Mouse (Mus musculus) layer of hippocampus, postnatal 36 days (tissue): ENCODE results near the gene Mtcl1. TPM values are rescaled to one million over a fixed set of nuclear protein-coding genes. Genes with fewer than 3 reads are reported as not detected.
"Not testable (repeated sequence)": the region's sequence is repeated elsewhere in the genome, so short reads cannot be mapped to it uniquely, and the experiment has no call there.

ENCODE experiments used
- DNase-seq, 2 experiments: peaks; one replicate each; pipeline ENCODE4 v3.0.0; 2022
- total RNA-seq, 2 experiments: library from RNA; stranded (reverse); gene quantifications; 2 replicates each; pipeline ENCODE4 v1.2.3; 2021

The Mtcl1 gene
- total RNA-seq, 2 experiments from 2014 or later, result 39.8 to 42.8 TPM

DNA sequence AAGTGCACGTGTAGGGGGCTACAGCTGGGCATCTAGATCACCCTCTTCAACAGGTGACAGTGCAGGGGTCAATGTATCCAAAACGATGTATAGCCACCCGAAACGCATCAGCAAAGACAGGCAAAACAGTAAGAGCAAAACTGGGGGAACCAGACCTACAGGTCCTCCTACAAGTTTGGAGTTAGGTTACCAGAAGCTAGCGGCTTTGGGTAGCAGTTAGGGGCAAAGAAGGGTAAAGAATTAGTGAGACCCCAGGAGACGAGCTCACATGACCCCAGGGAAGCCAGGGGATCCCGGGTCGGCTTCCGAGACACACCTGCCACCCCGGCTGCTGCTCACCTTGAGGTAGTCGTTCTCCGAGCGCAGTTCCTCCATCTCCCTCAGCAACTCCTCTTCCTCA is 1.6 kb downstream of the Mtcl1 start:
- DNase-seq, result no peak

DNA sequence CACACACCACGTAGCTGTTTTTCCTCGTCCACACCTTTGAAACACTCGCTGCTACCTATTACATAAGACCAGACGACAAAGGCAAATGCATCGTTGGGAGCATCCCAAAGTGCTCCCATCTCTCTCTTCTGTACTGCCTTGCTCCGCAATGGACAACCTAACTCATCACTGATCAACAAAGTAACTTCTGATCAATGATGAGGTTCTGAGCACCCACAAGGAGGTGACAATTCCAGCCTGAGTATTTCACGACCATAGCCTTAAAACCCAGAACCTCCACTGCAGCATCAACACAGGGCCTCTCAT is 2.6 kb downstream of the Mtcl1 start:
- no peak for DNase-seq

GRCm38 (mm10) chr17:66446196-66447006 is 3.1 kb downstream of the Mtcl1 start:
- DNase-seq, result no peak

GRCm38 (mm10) chr17:66444059-66444700 is 5.4 kb downstream of the Mtcl1 start:
- no peak for DNase-seq

GRCm38 (mm10) chr17:66439888-66440287 is 9.7 kb downstream of the Mtcl1 start:
- DNase-seq, result no peak

GRCm38 (mm10) chr17:66439051-66439753 is 10.3 kb downstream of the Mtcl1 start:
- DNase-seq, result no peak

- no peak for DNase-seq
Observed at GRCm38 (mm10) chr17:66438137-66438536, 11.4 kb downstream of the Mtcl1 start.

DNA sequence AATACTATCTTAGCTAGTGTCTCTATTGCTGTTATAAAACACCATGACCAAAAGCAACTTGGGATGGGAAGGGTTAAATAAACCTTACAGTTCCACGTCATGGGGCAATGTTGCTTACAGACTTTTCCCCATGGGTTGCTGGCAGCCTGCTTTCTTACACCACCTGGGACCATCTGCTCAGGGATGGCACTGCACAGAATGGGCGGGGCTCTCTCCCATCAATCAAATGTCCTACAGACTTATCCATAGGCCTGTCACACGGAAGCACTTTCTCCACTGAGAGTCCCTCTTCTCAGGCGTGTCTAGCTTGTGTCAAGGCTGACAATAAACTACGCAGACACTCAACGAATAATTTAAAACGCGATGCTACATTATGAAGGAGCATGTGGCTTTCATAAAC is 12.7 kb downstream of the Mtcl1 start:
- DNase-seq, result no peak

DNA sequence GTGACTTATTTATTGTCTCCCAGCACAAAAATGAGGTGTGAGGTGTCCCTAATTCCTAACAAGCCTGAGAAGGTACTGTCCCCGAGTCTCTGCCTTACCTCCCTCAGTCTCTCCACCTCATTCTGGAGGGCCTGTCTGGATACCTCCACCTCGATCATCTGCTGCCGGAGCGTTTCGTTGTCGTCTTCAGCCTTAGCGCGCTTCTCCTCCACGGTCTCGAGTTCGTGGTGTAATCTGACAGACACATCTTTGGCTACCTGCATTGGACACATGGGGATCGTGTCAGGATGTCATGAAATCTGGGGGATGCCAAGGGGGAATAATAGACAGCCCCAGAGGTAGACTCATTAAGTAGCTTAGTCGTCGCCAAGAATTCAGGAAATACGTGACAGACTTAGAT is 13.6 kb downstream of the Mtcl1 start:
- no peak for DNase-seq

GRCm38 (mm10) chr17:66435007-66435406 is 14.5 kb downstream of the Mtcl1 start:
- no peak for DNase-seq

DNA sequence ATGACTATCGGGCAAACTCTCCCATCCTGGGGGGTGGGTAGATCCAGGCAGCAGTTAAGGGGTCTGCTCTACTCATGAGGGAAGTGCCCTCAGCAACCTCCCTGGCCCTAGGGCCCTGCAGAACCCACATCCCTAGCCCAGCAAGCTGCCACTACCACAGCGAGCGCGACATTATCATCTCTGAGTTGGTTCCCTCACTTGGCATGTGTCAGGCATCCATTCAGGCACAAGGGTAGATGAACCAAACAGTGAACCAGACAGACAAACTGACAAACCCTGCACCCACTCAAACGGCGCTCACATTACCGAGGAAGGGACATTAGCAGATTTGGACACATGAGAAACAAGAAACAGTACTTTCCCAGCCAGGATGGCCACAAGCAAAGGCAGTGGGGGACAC is 15.0 kb downstream of the Mtcl1 start:
- DNase-seq, result no peak

DNA sequence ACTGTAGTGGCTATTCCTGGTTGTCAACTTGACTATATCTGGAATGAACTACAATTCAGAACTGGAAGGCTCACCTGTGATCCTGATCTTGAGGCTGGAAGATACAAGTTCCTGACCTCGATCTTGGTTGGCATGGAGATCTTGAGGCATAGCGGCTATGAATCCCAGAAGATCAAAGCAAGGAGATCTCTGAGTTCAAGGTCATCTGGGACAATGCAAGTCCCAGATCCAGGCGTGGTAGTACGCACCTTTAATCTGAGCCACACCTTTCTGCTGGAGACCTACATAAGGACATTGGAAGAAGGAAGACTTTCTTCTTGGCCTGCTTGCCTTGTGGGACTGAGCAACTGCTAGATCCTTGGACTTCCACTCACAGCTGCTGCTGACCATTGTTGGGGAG is 24.9 kb downstream of the Mtcl1 start:
- DNase-seq, result not testable (repeated sequence)

- no peak for DNase-seq
Observed at GRCm38 (mm10) chr17:66419421-66419820, 30.1 kb downstream of the Mtcl1 start.

GRCm38 (mm10) chr17:66417748-66418147 is 31.8 kb downstream of the Mtcl1 start:
- DNase-seq, result no peak

GRCm38 (mm10) chr17:66417329-66417728 is 32.2 kb downstream of the Mtcl1 start:
- DNase-seq, result no peak

DNA sequence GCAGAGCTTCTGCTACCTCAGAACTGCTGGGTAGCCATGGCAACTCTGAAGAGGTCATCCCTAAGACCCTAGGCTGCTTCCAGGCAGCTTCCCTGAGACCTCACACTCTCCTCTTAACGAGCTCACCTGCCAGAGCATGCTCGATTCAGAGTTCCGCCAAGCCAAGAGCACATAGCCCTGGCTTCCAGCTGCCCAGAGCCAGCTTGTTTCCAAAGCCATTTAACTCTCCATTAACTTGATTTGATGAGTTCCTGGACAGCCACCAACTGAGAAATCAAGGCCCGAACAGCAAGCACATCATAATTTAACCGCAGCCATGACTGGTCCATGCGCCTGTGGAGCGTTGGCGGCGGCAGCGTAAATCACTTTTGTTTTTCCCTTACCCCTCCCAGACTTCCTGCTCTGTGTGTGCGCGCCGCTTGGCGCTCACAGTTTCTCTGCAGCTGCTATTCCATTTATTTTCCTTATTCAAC is 32.7 kb downstream of the Mtcl1 start:
- peak; percentile 37 to 50 for DNase-seq

DNA sequence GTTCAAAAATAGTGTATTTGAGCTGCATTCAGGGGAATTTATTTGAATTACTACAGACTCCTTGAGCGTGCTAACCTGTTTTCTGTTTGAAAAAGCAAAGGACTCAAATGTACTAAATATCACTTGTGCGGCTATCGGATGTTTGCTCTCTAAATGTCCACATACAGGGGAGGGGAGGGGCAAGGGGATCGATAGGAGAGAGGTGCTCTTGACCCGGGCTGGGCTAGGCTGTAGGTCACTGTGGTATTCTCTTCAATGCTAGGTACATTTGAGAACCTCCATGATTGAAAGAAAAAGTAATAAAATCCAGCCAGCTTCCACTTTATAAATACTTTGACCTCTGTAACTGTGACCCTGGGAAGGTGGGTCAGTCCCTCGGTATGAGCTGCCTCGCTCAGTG is 33.1 kb downstream of the Mtcl1 start:
- no peak for DNase-seq

GRCm38 (mm10) chr17:66414331-66414730 is 35.2 kb downstream of the Mtcl1 start:
- DNase-seq, result no peak

- DNase-seq, result no peak
Observed at GRCm38 (mm10) chr17:66412155-66412970, 37.2 kb downstream of the Mtcl1 start.

DNA sequence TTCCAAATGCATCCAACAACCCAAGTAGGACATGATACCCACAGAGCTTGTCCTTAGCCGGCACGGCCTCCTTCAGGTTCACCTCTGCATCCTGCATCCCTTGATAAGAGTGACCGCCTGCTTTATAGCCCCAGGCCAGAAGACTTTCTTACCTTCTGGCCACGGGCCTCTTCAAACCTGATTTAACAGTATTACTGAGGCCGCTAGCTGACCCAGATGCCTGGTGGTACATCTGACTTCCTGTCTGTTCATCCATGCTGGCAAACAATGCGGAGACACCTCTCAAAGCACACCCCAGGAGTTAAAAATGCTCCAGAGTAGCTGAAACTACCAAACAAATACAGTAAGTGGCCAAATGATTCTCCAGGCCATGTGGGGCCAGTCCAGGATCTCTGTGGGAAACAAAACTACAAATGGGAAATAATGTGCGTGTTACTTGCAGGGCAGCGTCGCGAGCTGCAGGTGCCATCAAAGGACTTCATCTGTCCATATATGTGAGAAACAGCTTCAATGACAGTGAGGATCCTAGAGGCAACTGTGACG is 38.6 kb downstream of the Mtcl1 start:
- DNase-seq, result no peak

DNA sequence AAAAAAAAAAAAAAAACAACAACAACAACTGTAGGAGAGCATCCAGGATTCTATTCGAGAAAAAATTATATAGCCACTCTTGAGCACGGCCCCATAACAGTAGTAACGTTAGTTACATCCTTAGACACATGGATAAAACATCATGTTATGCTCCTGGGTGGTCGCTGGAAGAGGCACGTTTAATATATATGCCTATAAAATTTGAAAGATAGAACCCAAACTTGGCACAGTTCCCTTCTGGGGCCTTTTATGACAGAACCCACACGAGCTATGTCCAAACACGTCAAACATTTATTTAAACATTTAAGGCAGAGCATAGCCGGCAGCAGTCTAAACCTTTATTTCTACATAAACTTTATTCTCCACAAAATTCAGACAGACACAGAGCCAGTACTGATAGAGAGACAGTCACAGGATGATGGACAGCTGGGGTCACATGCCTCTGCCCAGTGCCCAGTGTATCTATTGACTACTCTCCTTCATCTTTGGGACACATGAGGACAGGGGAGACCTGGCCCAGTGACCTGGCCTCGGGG is 40.4 kb downstream of the Mtcl1 start:
- DNase-seq, result no peak

DNA sequence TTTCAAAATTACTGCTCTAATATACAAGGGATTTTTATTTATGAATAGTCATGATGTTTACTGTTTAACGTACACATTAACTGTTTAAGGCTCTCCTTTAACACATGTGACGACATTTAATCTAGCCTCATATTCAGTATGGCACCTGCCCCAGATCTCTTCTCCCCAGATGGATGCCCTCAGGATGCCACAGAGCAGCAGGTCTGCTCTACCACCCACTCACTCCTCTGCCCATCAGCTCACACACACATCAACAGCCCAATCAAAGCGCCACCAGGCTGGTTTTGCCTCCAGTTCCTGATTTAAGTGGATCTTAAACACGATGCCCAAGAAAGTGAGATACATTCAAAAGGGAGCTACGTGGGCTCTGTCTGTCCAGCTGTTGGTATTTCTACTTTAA is 41.1 kb downstream of the Mtcl1 start:
- no peak for DNase-seq
